Mouse (Mus musculus): ENCODE results near the gene Pdilt. TPM values are rescaled to one million over a fixed set of nuclear protein-coding genes. Genes with fewer than 3 reads are reported as not detected.
"Not testable (repeated sequence)": the region's sequence is repeated elsewhere in the genome, so short reads cannot be mapped to it uniquely, and the experiment has no call there.

The Pdilt gene
- not detected for total RNA-seq (2021)
- long read RNA-seq, experiment 1 = 0 reads
- long read RNA-seq, experiment 2 = 0 reads

DNA sequence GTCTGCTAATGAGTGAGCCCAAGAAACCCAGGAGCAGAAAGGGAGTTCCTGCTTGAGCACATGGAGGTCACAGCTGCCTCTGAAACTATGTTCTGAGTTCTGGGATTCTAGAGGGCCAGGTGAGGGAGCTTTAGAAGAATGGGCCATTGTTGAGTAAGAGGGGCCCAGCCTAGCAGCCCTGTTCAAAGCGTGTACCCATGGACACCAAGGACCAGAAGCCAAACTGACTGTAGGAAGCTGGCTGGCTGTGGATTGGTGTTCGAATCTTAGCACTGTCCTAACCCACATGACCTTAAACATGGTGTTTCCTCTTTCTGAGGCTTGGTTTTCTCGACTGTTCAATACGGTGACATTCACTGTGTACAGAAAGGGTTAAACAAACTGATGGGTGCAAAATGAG lies at the start of gene Pdilt:
Gene Pdilt, minus strand, starts transcription at position 101 of the 400 bp plus-strand sequence.
- TF ChIP-seq CTCF (IDR thresholded peaks at IDR 0.05) = no peak
- Histone ChIP-seq H3K4me3 (no peak within 1 kb of the TSS), H3K27ac (no peak within 1 kb of the TSS)
- intact Hi-C loops (cut with DNase I) = no loop called here
- DNase-seq = no peak

DNA sequence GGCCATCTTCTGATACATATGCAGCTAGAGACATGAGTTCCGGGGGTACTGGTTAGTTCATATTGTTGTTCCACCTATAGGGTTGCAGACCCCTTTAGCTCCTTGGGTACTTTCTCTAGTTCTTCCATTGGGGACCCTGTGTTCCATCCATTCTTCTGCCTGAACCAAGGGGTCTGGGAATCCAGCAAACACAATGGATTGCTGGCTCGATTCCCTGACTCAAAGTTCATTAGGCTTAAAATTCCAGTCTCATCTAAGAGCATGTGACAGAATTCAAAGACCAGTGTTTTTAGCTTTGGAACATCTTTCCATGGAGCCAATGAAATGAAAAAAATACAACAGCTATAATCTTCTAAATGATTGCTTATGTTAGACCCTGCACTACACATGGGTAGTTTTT lies 39.2 kb upstream of the Pdilt start:
- DNase-seq; H3K27ac ChIP-seq; intact Hi-C loops (cut with DNase I): not testable (repeated sequence)

DNA sequence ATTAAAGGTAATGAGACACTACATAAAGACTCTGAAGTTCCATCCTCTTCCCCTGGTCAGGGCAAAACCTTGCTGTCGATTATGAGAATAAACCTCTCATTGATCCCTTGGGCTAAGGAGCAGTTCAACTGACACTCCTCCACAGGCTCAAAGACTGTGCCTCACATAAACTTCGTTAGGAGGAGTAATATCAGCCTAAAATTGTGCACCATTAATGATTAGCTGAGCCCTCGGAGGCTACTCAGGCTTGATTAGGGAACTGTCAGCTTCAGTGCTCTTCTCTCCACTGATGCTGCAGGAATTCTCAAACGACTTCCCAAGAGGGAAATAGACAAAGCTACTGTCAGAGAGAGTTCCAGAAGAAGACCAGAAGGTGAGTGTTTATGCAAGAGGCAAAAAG lies 38.2 kb upstream of the Pdilt start:
- Histone ChIP-seq H3K4me3 (no peak overlapping the region), H3K27ac (no peak overlapping the region)
- no peak for DNase-seq
- TF ChIP-seq CTCF (IDR thresholded peaks at IDR 0.05) = no peak
- intact Hi-C loops (cut with DNase I) = no loop called here

More for the DNA sequence above, 39.2 kb upstream of the Pdilt start:
- H3K4me3 ChIP-seq = not testable (repeated sequence)

GRCm38 (mm10) chr7:119560452-119560835 lies 37.2 kb upstream of the Pdilt start:
- DNase-seq = no peak
- H3K27ac ChIP-seq = no peak overlapping the region
- no peak overlapping the region for H3K4me3 ChIP-seq
- TF ChIP-seq CTCF (IDR thresholded peaks at IDR 0.05) = no peak
- intact Hi-C loops (cut with DNase I) = no loop called here

GRCm38 (mm10) chr7:119559789-119560451 lies 36.6 kb upstream of the Pdilt start:
- TF ChIP-seq CTCF (IDR thresholded peaks at IDR 0.05) = no peak
- DNase-seq = no peak
- H3K4me3 ChIP-seq = no peak overlapping the region
- H3K27ac ChIP-seq = no peak overlapping the region
- intact Hi-C loops (cut with DNase I) = no loop called here

DNA sequence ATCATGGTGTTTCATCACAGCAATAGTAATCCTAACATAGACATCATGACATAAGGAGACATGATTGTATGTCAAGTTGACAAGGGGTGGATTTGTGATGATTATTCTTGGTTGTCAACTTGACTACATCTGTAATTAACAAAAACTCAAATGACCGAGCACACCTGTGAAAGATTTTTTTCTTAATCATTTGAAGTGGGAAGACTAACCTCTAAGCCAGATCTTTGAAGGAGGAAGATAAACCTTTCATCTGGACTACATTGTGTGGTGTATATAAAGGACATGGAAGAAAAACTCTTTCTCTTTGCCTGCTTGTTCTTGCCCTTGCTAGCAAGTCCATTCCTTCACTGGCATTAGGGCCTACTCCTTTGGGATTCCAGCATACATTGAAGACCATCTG lies 30.8 kb upstream of the Pdilt start, which contains the start of gene Acsm2:
Gene Acsm2, plus strand, starts transcription at position 301 of the 400 bp plus-strand sequence.
- intact Hi-C loops (cut with DNase I) = no loop called here
- Histone ChIP-seq H3K4me3 (no peak within 1 kb of the TSS), H3K27ac (no peak within 1 kb of the TSS)
- no peak for TF ChIP-seq CTCF (IDR thresholded peaks at IDR 0.05)
- no peak for DNase-seq

DNA sequence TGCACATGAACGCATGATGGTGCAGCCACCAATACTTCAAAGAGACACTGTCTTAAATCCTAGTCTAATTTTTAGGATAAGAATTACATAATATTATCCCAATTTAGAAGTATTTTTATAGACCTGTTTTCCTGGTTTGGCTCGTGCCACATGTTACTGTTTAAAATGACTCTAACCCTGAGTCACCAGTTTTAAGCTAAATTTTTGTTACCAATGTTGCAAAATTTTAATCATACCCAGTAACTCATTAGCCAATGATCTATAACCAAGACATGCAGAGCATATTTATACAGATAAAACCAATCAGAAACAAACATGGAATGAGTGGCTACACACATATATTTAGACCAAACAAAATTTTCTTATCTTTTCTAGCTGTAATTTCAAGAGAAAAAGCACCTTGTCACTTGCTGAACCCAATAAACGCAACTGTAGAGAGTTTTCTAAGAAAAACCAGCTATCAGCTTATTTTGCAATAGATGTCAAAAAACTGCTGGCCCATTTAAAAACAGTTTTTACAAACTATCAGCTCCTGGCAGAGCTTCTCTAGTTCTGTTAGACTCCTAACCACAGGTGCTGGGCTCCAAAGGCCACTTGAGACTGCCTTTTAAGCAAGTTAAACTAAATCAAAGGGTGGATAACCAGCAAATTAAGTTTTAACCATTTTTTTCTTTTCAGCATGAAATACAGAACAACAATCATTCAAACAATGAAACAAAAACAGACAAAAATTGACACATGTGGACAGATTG lies 27.4 kb upstream of the Pdilt start:
- Histone ChIP-seq H3K4me3 (no peak overlapping the region), H3K27ac (no peak overlapping the region)
- no peak for DNase-seq
- intact Hi-C loops (cut with DNase I) = no loop called here
- no peak for TF ChIP-seq CTCF (IDR thresholded peaks at IDR 0.05)

- intact Hi-C loops (cut with DNase I) = no loop called here
- no peak overlapping the region for H3K27ac ChIP-seq
- H3K4me3 ChIP-seq = no peak overlapping the region
- TF ChIP-seq CTCF (IDR thresholded peaks at IDR 0.05) = no peak
- no peak for DNase-seq
These were observed 22.3 kb upstream of the Pdilt start for GRCm38 (mm10) chr7:119545572-119545971.

DNA sequence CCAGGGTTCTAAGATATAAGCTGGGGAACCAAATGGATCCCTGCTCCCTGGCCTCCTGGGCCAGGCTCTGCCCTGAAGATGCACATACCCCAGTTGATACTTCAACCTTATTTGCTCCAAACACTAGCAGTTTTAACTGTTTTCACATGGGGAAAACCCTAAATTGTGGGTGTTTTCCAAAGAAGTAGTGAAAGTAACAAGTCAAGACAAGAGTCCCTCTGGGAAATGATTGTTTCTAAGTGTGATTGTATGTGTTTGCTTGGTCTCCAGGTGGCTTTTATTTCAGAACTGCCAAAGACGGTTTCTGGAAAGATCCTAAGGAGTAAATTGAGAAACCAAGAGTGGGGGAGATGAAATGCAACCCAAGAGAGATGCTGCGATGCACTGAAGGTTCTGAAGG lies 19.2 kb upstream of the Pdilt start:
- no peak for TF ChIP-seq CTCF (IDR thresholded peaks at IDR 0.05)
- Histone ChIP-seq H3K27ac (no peak overlapping the region), H3K4me3 (no peak overlapping the region)
- no peak for DNase-seq
- intact Hi-C loops (cut with DNase I) = no loop called here

DNA sequence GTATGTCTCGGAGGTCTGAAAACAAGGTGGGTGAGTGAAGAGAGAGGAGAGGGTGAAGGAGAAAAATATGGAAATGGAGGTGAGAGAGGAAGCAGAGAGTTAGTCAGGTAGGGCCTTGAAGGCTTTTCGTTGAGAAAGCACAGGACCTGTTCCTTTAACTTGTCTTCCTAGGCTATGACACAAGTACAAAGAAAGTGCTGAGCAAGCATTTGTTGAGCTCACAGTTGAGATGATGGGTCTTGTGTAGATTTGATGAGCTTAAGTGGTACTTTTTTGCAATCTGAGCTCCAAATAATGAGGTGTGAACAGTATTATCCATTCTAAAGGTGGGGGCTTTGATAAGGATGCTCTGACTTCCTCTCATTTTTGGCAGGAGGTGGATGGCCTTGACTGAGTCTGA lies 11.1 kb upstream of the Pdilt start:
- Histone ChIP-seq H3K27ac (no peak overlapping the region), H3K4me3 (no peak overlapping the region)
- intact Hi-C loops (cut with DNase I) = no loop called here
- no peak for TF ChIP-seq CTCF (IDR thresholded peaks at IDR 0.05)
- no peak for DNase-seq

DNA sequence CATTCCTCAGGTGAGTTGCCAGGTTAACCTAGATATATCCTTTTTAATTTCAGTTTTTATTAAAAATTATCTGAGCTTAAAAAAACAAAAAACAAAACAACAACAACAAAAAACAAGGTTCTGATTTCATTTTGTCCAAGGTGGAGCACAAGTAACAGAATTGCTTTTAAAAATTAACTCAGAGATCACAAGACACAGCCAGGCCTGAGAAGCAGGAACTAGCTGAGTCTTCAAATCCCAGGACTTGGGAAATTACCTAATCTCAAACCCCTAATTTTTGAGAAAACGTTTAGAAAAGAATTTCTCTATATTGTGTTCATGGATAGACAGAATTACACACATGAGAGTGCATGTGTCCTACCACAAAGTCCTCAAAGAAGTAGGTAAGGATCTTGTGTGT lies 9.6 kb upstream of the Pdilt start:
- TF ChIP-seq CTCF (IDR thresholded peaks at IDR 0.05) = no peak
- intact Hi-C loops (cut with DNase I) = no loop called here
- no peak for DNase-seq

DNA sequence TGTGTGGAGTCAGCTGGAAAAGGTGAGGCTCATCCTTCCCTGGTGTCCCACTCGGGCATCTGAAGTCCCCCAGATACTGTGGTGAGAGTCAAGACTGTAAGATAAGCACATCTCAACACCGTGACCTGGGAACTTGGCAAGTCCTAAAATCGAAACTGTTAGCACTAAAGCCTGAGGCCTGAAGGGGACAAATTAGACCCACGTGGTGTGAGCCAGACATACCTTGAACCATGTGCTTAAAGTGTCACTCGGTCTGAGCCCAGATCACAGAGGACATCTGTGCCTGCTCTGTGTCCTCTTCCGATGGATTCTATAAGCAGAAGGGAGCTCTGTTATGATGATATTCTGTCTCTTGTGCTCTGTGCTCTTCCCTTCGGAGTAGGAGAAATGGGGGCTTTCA lies 5.3 kb upstream of the Pdilt start:
- no peak for TF ChIP-seq CTCF (IDR thresholded peaks at IDR 0.05)
- no peak overlapping the region for H3K4me3 ChIP-seq
- DNase-seq = no peak
- no peak overlapping the region for H3K27ac ChIP-seq
- intact Hi-C loops (cut with DNase I) = no loop called here

More for the DNA sequence above, 9.6 kb upstream of the Pdilt start:
- no peak overlapping the region for H3K27ac ChIP-seq
- no peak overlapping the region for H3K4me3 ChIP-seq

- H3K4me3 ChIP-seq = no peak overlapping the region
- no peak for DNase-seq
- no peak for TF ChIP-seq CTCF (IDR thresholded peaks at IDR 0.05)
- intact Hi-C loops (cut with DNase I) = no loop called here
- H3K27ac ChIP-seq = no peak overlapping the region
These were observed 4.3 kb upstream of the Pdilt start for GRCm38 (mm10) chr7:119527548-119527947.

- no peak overlapping the region for H3K27ac ChIP-seq
- intact Hi-C loops (cut with DNase I) = no loop called here
These were observed 3.8 kb upstream of the Pdilt start for GRCm38 (mm10) chr7:119527135-119527534.

More at GRCm38 (mm10) chr7:119527135-119527534, 3.8 kb upstream of the Pdilt start:
- H3K4me3 ChIP-seq = no peak overlapping the region
- DNase-seq = no peak
- no peak for TF ChIP-seq CTCF (IDR thresholded peaks at IDR 0.05)
